Mouse (Mus musculus): ENCODE results near the gene Ublcp1. TPM values are rescaled to one million over a fixed set of nuclear protein-coding genes. Genes with fewer than 3 reads are reported as not detected.

Ublcp1 gene
- polyA plus RNA-seq, 1 experiment from 2014 or later: 76.8 TPM

DNA sequence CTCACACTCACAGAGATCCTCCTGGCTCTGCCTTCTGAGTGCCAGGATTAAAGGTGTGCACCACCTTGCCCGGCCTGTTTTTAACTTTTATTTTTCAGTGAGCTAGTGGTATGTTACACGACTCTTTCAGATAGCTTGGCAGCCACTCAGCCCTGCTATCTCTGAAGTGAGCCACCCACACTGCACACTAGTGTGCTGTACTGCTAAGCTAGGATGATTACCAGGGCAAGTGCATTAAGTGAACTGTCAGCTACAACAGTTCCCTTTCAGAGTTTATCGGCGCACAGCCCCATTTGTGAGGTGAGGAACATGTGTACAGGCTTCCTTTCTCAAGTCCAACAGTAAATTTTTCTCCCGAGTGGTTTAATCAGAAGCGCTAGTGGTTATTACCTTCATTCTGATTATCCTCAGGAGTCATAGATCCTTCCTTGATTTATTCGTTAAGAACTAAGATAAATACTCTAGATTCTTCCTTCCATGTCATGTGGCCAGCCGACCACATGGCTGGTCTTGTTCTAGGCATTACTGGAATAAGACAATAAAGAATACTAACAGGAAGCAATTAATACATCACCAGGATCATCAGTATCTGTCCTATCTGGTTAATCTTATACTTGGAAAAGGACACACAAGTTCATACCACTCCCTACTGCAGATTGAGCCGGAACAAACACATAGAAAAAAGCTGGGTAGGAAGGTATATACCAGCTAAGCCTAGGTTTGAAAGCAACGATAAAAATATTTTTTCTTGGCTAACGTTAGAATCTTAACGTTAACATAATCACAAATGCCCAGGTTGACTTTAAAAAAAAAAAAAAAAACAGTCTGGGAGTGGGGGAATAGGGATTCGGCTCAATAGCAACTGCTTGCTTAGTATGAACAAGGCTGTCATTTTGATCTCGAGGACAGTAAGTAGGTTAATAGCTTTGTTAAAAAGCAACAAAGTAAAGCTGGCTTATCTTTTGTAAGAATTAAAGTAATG is 42.0 kb upstream of the Ublcp1 start:
- Histone ChIP-seq H3K4me3 (ENCODE audit: low read depth, low read length) (no peak overlapping the region), H3K4me2 (ENCODE audit: low read depth, severe bottlenecking) (no peak overlapping the region), H3K4me1 (ENCODE audit: control insufficient read depth, insufficient read depth, low read length) (no peaks in the 10 kb centered on the region), H3K9me3 (ENCODE audit: control insufficient read depth, low read length) (no peaks in the 10 kb centered on the region), H3K27ac (replicated peaks; ENCODE audit: low read depth, low read length) (no peak overlapping the region), H3K9ac (ENCODE audit: low read length) (no peak overlapping the region), H3K36me3 (ENCODE audit: control insufficient read depth, insufficient read depth, low read length) (no peaks in the 10 kb centered on the region), H3K27me3 (ENCODE audit: control insufficient read depth, insufficient read depth, low read length) (no peaks in the 10 kb centered on the region)
- 86% methylated on average over 14 of the region's 14 CpGs for WGBS
- DNase-seq (ENCODE audit: low spot score) (no peak), ATAC-seq (ENCODE audit: insufficient number of reproducible peaks, low FRiP score, low TSS enrichment, low read depth) (no peak)

DNA sequence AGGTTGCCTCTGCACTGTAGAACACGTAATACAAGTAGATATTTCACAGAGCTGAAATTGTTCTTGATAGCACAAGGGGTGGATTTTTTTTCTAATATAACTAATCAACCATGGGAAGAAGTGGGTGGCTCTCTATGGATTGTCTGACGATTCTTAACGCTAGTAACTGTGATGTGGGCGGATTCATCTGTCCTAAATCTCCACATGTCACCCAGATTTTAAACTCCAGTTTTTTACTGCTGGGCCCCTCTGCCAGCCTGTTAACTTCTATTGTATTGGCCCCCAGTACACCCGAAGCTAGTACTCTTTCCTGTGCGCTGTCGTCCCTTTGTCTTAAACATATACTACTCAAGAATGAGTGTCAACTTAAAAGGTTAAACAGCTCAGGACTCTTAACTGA is 40.1 kb upstream of the Ublcp1 start:
- Histone ChIP-seq H3K4me2 (ENCODE audit: low read depth, severe bottlenecking) (no peak overlapping the region), H3K4me1 (ENCODE audit: control insufficient read depth, insufficient read depth, low read length) (no peaks in the 10 kb centered on the region), H3K9me3 (ENCODE audit: control insufficient read depth, low read length) (no peaks in the 10 kb centered on the region), H3K9ac (ENCODE audit: low read length) (no peak overlapping the region), H3K4me3 (ENCODE audit: low read depth, low read length) (no peak overlapping the region), H3K36me3 (ENCODE audit: control insufficient read depth, insufficient read depth, low read length) (no peaks in the 10 kb centered on the region), H3K27me3 (ENCODE audit: control insufficient read depth, insufficient read depth, low read length) (no peaks in the 10 kb centered on the region), H3K27ac (replicated peaks; ENCODE audit: low read depth, low read length) (no peak overlapping the region)
- DNase-seq (ENCODE audit: low spot score) (no peak), ATAC-seq (ENCODE audit: insufficient number of reproducible peaks, low FRiP score, low TSS enrichment, low read depth) (no peak)
- 87% methylated on average over 7 of the region's 7 CpGs for WGBS

DNA sequence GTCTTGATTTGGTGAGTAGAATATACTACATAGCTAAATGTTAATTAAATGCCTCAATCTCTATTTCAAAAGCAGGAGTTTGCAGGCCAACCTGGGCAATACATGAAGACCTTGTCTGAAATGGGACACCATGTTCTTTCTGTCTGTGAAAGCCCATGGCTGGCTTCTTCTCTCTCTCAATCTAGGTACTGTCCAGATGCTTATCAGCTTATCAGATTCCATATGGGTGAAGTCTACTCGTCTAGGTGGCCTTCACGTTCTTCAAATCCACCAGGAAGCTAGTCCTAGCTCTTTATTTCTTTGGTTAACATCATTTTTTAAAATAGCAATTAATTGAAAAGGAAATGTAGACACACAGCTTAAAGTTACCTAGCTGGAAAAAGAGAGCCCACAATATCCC is 39.6 kb upstream of the Ublcp1 start:
- no peaks in the 10 kb centered on the region for H3K36me3 ChIP-seq (ENCODE audit: control insufficient read depth, insufficient read depth, low read length)
- H3K27me3 ChIP-seq (ENCODE audit: control insufficient read depth, insufficient read depth, low read length): no peaks in the 10 kb centered on the region
- H3K4me1 ChIP-seq (ENCODE audit: control insufficient read depth, insufficient read depth, low read length): no peaks in the 10 kb centered on the region
- no peak overlapping the region for H3K9ac ChIP-seq (ENCODE audit: low read length)
- H3K27ac ChIP-seq (replicated peaks; ENCODE audit: low read depth, low read length): no peak overlapping the region
- ATAC-seq (ENCODE audit: insufficient number of reproducible peaks, low FRiP score, low TSS enrichment, low read depth) (no peak), DNase-seq (ENCODE audit: low spot score) (no peak)
- H3K9me3 ChIP-seq (ENCODE audit: control insufficient read depth, low read length): no peaks in the 10 kb centered on the region
- H3K4me3 ChIP-seq (ENCODE audit: low read depth, low read length): no peak overlapping the region
- H3K4me2 ChIP-seq (ENCODE audit: low read depth, severe bottlenecking): no peak overlapping the region
- WGBS: 82% methylated on average over 2 of the region's 2 CpGs

DNA sequence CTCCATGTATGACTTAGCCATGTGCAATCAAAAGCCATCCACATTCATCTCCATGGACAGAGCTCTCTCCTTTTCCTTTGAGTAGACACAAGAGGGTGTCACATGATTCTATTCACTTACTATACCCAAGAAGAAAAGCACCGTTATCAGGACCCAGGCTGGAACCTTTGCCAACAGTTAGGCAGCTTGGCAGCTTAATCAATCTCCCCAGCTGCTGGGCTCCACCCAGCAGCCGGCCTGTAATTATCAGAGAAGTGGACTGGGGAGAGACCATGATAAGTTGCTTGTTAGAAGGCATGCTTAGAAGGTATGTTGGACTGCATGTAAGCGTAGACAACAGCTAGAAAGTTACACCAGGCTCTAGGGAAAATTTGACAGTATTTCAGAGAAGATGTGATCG is 38.6 kb upstream of the Ublcp1 start:
- Histone ChIP-seq H3K4me2 (ENCODE audit: low read depth, severe bottlenecking) (no peak overlapping the region), H3K4me3 (ENCODE audit: low read depth, low read length) (no peak overlapping the region), H3K9ac (ENCODE audit: low read length) (no peak overlapping the region), H3K27me3 (ENCODE audit: control insufficient read depth, insufficient read depth, low read length) (no peaks in the 10 kb centered on the region), H3K27ac (replicated peaks; ENCODE audit: low read depth, low read length) (no peak overlapping the region), H3K4me1 (ENCODE audit: control insufficient read depth, insufficient read depth, low read length) (no peaks in the 10 kb centered on the region), H3K36me3 (ENCODE audit: control insufficient read depth, insufficient read depth, low read length) (no peaks in the 10 kb centered on the region), H3K9me3 (ENCODE audit: control insufficient read depth, low read length) (no peaks in the 10 kb centered on the region)
- 67% methylated on average over 4 of the region's 4 CpGs for WGBS
- ATAC-seq (ENCODE audit: insufficient number of reproducible peaks, low FRiP score, low TSS enrichment, low read depth) (no peak), DNase-seq (ENCODE audit: low spot score) (no peak)

GRCm38 (mm10) chr11:44504761-44505160 is 34.5 kb upstream of the Ublcp1 start:
- Histone ChIP-seq H3K9me3 (ENCODE audit: control insufficient read depth, low read length) (no peaks in the 10 kb centered on the region), H3K27me3 (ENCODE audit: control insufficient read depth, insufficient read depth, low read length) (no peaks in the 10 kb centered on the region), H3K4me3 (ENCODE audit: low read depth, low read length) (no peak overlapping the region), H3K9ac (ENCODE audit: low read length) (no peak overlapping the region), H3K4me1 (ENCODE audit: control insufficient read depth, insufficient read depth, low read length) (no peaks in the 10 kb centered on the region), H3K36me3 (ENCODE audit: control insufficient read depth, insufficient read depth, low read length) (no peaks in the 10 kb centered on the region), H3K4me2 (ENCODE audit: low read depth, severe bottlenecking) (no peak overlapping the region), H3K27ac (replicated peaks; ENCODE audit: low read depth, low read length) (no peak overlapping the region)
- 91% methylated on average over 3 of the region's 3 CpGs for whole genome bisulfite sequencing
- no peak for DNase-seq (ENCODE audit: low spot score)
- no peak for ATAC-seq (ENCODE audit: insufficient number of reproducible peaks, low FRiP score, low TSS enrichment, low read depth)

DNA sequence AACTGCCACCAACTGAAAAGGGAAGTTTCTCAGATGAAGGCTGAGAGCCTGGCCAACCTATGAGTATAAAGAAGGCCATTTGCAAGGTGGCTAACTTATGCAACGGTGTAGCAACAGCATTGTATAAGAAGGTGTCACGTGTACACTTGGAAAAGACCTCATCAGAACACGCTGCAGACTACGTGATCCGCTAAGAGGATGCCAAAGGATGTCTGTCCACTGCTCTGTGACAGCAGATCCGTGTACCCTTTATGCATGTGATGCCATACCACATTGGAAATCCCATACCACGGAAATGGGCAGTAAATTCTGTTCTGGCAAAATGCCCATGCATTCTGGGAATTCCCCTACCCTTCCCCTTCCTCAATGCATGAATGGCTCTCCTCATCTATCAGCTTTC is 33.8 kb upstream of the Ublcp1 start:
- ATAC-seq (ENCODE audit: insufficient number of reproducible peaks, low FRiP score, low TSS enrichment, low read depth): no peak
- Histone ChIP-seq H3K27ac (replicated peaks; ENCODE audit: low read depth, low read length) (no peak overlapping the region), H3K4me3 (ENCODE audit: low read depth, low read length) (no peak overlapping the region), H3K36me3 (ENCODE audit: control insufficient read depth, insufficient read depth, low read length) (no peaks in the 10 kb centered on the region), H3K9ac (ENCODE audit: low read length) (no peak overlapping the region), H3K4me1 (ENCODE audit: control insufficient read depth, insufficient read depth, low read length) (no peaks in the 10 kb centered on the region), H3K27me3 (ENCODE audit: control insufficient read depth, insufficient read depth, low read length) (no peaks in the 10 kb centered on the region), H3K9me3 (ENCODE audit: control insufficient read depth, low read length) (no peaks in the 10 kb centered on the region), H3K4me2 (ENCODE audit: low read depth, severe bottlenecking) (no peak overlapping the region)
- no peak for DNase-seq (ENCODE audit: low spot score)
- WGBS: 87% methylated on average over 7 of the region's 7 CpGs

DNA sequence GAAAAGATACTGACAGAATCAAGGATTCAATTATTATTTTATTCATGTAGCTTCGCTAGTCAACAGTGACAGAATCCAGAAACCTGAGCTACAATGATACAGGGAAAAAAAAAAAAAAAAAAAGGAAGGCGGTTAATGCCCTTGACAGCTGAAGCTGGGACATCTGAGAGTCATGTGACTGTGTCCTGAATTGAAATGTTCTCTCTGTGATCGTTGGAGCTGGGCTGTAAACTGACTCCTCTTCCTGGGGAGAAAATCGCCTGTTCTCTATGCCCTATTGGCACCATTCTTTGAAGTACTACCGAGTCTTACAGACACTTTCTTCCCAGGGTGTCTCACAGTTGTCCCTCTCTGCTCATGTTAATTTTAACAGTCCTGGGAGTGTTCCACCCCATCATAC is 32.6 kb upstream of the Ublcp1 start:
- ATAC-seq (ENCODE audit: insufficient number of reproducible peaks, low FRiP score, low TSS enrichment, low read depth): no peak
- WGBS: 46% methylated on average over 5 of the region's 5 CpGs

DNA sequence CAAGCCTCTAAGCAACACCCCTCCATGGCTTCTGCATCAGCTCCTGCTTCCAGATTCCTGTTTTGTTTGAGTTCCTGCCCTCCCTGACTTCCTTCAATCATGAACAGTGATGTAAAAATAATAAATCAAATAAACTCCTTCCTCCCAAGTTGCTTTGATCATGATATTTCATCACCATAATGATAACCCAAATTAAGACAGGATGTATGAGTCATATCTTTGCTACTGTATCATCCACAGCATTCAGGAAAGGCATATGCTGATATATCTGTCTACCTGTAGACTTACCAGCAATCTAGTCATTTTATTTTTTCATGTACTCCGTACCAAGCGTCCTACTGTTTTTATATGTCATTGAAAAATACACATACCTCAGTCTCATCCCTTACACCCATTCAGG is 31.2 kb upstream of the Ublcp1 start:
- no peak for ATAC-seq (ENCODE audit: insufficient number of reproducible peaks, low FRiP score, low TSS enrichment, low read depth)
- Histone ChIP-seq H3K4me2 (ENCODE audit: low read depth, severe bottlenecking) (no peak overlapping the region), H3K4me3 (ENCODE audit: low read depth, low read length) (no peak overlapping the region), H3K9ac (ENCODE audit: low read length) (no peak overlapping the region), H3K27ac (replicated peaks; ENCODE audit: low read depth, low read length) (no peak overlapping the region), H3K36me3 (ENCODE audit: control insufficient read depth, insufficient read depth, low read length) (no peaks in the 10 kb centered on the region), H3K27me3 (ENCODE audit: control insufficient read depth, insufficient read depth, low read length) (no peaks in the 10 kb centered on the region), H3K4me1 (ENCODE audit: control insufficient read depth, insufficient read depth, low read length) (no peaks in the 10 kb centered on the region), H3K9me3 (ENCODE audit: control insufficient read depth, low read length) (no peaks in the 10 kb centered on the region)
- WGBS: 94% methylated on average over 2 of the region's 2 CpGs
- DNase-seq (ENCODE audit: low spot score): no peak

More for the DNA sequence above, 32.6 kb upstream of the Ublcp1 start:
- no peaks in the 10 kb centered on the region for H3K4me1 ChIP-seq (ENCODE audit: control insufficient read depth, insufficient read depth, low read length)
- H3K27ac ChIP-seq (replicated peaks; ENCODE audit: low read depth, low read length): no peak overlapping the region
- H3K27me3 ChIP-seq (ENCODE audit: control insufficient read depth, insufficient read depth, low read length): no peaks in the 10 kb centered on the region
- H3K9ac ChIP-seq (ENCODE audit: low read length): no peak overlapping the region
- no peak overlapping the region for H3K4me2 ChIP-seq (ENCODE audit: low read depth, severe bottlenecking)
- no peaks in the 10 kb centered on the region for H3K9me3 ChIP-seq (ENCODE audit: control insufficient read depth, low read length)
- DNase-seq (ENCODE audit: low spot score): no peak
- no peaks in the 10 kb centered on the region for H3K36me3 ChIP-seq (ENCODE audit: control insufficient read depth, insufficient read depth, low read length)
- no peak overlapping the region for H3K4me3 ChIP-seq (ENCODE audit: low read depth, low read length)

Measured in limb, embryonic 11.5 days (tissue).